Mouse (Mus musculus): ENCODE data around the gene Adgrb3.

DNA sequence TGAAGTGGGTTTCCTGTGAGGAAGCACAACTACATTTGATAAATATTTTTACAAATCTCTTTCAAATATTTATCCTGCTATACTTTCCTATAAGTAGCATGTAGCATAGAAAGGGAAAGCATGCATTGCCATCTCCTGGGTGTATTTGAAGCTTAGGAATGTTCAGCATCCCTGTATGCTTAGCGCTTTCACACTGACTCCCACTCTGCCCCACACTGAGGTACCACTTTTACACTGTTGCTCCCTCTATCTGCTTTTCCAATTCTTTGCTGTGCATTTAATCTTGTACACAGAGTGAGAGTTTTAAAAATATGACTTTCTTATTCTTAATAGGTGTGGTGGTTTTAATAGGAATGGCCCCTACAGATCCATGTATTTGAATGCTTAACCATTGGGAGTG, 261.4 kb downstream of the Adgrb3 start:
- TF ChIP-seq POLR2A (IDR thresholded peaks at IDR 0.05; ENCODE audit: borderline replicate concordance, extremely low read depth, low read depth, low read length) = no peak
- TF ChIP-seq CTCF (IDR thresholded peaks at IDR 0.05; ENCODE audit: insufficient read depth, low read length) = no peak

Measured in lung, adult 2 months (tissue).